17 mouse cellular contexts compared by ENCODE assay signal in the genomic region with DNA sequence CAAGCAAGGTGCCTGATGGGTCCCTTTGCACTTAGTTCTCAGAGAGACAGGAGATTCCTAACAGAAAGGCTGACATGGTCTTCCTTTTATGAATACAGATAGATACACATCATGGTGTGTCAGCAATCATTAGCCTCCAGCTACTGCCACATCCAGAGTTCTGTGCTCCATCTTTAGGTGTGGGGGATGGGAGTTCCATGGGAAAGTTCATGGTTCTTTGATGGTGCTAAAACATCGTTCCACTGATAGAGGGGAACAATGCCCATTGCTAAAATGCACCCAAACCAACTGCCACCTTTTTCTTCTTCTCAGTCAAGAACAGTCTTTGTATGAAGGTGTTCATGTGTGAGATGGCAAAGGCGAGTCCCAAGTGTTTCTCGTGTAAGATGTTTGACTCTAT.
DNase-seq lines count a peak whose midpoint lies in the region; ATAC-seq lines count a peak whose summit lies in the region.
"Had no signal": no experiment of that assay in that cellular context is flagged by ENCODE, and none has a peak within 500 bp of the region (broad histone marks: within the 10 kb centered on the region; RNA-seq: fewer than 3 reads in every experiment).

No protein-coding gene starts in this region.

- H3K9ac ChIP-seq in heart, embryonic 15.5 days: no peak overlapping the region
- H3K9ac ChIP-seq: embryonic facial prominence, embryonic 13.5 days; forebrain, embryonic 12.5 days; hindbrain, embryonic 12.5 days had no signal

- no peaks in the 10 kb centered on the region for H3K27me3 ChIP-seq in heart, embryonic 10.5 days (ENCODE audit: insufficient read depth, poor library complexity, severe bottlenecking)
- H3K27me3 ChIP-seq in heart, embryonic 15.5 days: no peaks in the 10 kb centered on the region
- H3K27me3 ChIP-seq: embryonic facial prominence, embryonic 13.5 days; forebrain, embryonic 12.5 days; hindbrain, embryonic 12.5 days had no signal

- no peak overlapping the region for H3K4me2 ChIP-seq in heart, embryonic 15.5 days
- H3K4me2 ChIP-seq: embryonic facial prominence, embryonic 13.5 days; forebrain, embryonic 12.5 days; hindbrain, embryonic 12.5 days had no signal

- ATAC-seq in heart, embryonic 15.5 days (replicated peaks; ENCODE audit: insufficient number of reproducible peaks, insufficient read depth, low FRiP score, low read depth): no peak
- ATAC-seq: forebrain, embryonic 16.5 days; inflammation-experienced regulatory T-cells, adult 6 months; intestine, postnatal 0 days had no signal

- H3K27ac ChIP-seq in heart, embryonic 10.5 days: 0 out of 2 replicates have a peak overlapping the region, but pooled peaks have one; percentile 42
- H3K27ac ChIP-seq in heart, embryonic 15.5 days: peak overlapping the region; percentile 79
- H3K27ac ChIP-seq: embryonic facial prominence, embryonic 13.5 days; forebrain, embryonic 12.5 days; hindbrain, embryonic 12.5 days had no signal

- no peak overlapping the region for H3K4me3 ChIP-seq in heart, embryonic 10.5 days
- no peak overlapping the region for H3K4me3 ChIP-seq in heart, embryonic 15.5 days
- H3K4me3 ChIP-seq: embryonic facial prominence, embryonic 13.5 days; forebrain, embryonic 12.5 days; hindbrain, embryonic 12.5 days had no signal

- DNase-seq in cerebellum, adult 9-11 months: peak; percentile 43
- no peak for DNase-seq in cerebellum, adult 18-20 months
- no peak for DNase-seq in heart, embryonic 10.5 days (ENCODE audit: low spot score)
- no peak for DNase-seq in heart, postnatal 4 days
- DNase-seq in heart, adult 9 months (ENCODE audit: low spot score in 2 of 2): no peak
- DNase-seq: adrenal gland, adult 2 months; adrenal gland, postnatal 25 days; gastrocnemius, postnatal 25 days; kidney, adult 8-10 months; kidney, postnatal 25 days had no signal

- WGBS in heart, embryonic 10.5 days: 86% methylated on average over 3 of the region's 3 CpGs
- WGBS in heart, embryonic 15.5 days: 85% methylated on average over 3 of the region's 3 CpGs

- peaks cover 31% of the 10 kb centered on the region for H3K4me1 ChIP-seq in heart, embryonic 10.5 days
- H3K4me1 ChIP-seq in heart, embryonic 15.5 days (replicated peaks): peaks cover 32% of the 10 kb centered on the region
- H3K4me1 ChIP-seq: embryonic facial prominence, embryonic 13.5 days; forebrain, embryonic 12.5 days; hindbrain, embryonic 12.5 days had no signal

- H3K36me3 ChIP-seq in heart, embryonic 10.5 days: no peaks in the 10 kb centered on the region
- H3K36me3 ChIP-seq in heart, embryonic 15.5 days: no peaks in the 10 kb centered on the region
- H3K36me3 ChIP-seq: embryonic facial prominence, embryonic 13.5 days; forebrain, embryonic 12.5 days; hindbrain, embryonic 12.5 days had no signal

- no peaks in the 10 kb centered on the region for H3K9me3 ChIP-seq in heart, embryonic 10.5 days
- H3K9me3 ChIP-seq in heart, embryonic 15.5 days (replicated peaks): no peaks in the 10 kb centered on the region
- H3K9me3 ChIP-seq: embryonic facial prominence, embryonic 13.5 days; forebrain, embryonic 12.5 days; hindbrain, embryonic 12.5 days had no signal
